Mouse (Mus musculus) heart, embryonic 10.5 days (tissue): Measurements from ENCODE around the gene Rpl7l1. TPM values are rescaled to one million over a fixed set of nuclear protein-coding genes. Genes with fewer than 3 reads are reported as not detected.
"Not testable (repeated sequence)": the region's sequence is repeated elsewhere in the genome, so short reads cannot be mapped to it uniquely, and the experiment has no call there.

Source experiments
- DNase-seq: peaks from one replicate; pipeline ENCODE4 v3.0.0-alpha.2; 2017; ENCODE audit warnings: low spot score
- H3K27ac ChIP-seq: fragments of 300-500 bp; sonication (generic); 2 replicates; pipeline ENCODE4 v1.5.1; 2016; ENCODE audit warnings: mild to moderate bottlenecking
- H3K27me3 ChIP-seq: fragments of 300-500 bp; sonication (generic); 2 replicates; pipeline ENCODE4 v1.6.1; 2016; ENCODE audit warnings: mild to moderate bottlenecking; ENCODE audit not compliant: poor library complexity, insufficient read depth, severe bottlenecking
- H3K36me3 ChIP-seq: fragments of 300-500 bp; sonication (generic); 2 replicates; pipeline ENCODE4 v1.6.1; 2016; ENCODE audit warnings: mild to moderate bottlenecking, moderate library complexity
- H3K4me1 ChIP-seq: fragments of 300-500 bp; sonication (generic); 2 replicates; pipeline ENCODE4 v1.6.1; 2016; ENCODE audit warnings: mild to moderate bottlenecking
- H3K4me3 ChIP-seq: fragments of 300-500 bp; sonication (generic); 2 replicates; pipeline ENCODE4 v1.5.1; 2016; ENCODE audit warnings: mild to moderate bottlenecking, moderate library complexity
- H3K9me3 ChIP-seq: fragments of 300-500 bp; sonication (generic); 2 replicates; pipeline ENCODE4 v1.6.1; 2016; ENCODE audit warnings: mild to moderate bottlenecking, moderate library complexity
- WGBS: fragments of 180-500 bp; shearing (Covaris S2); methylation state at CpG from one replicate; pipeline ENCODE4 v1.1.7; 2016; 5-methylcytosine and 5-hydroxymethylcytosine counted together
- polyA plus RNA-seq: library from polyadenylated mRNA; unstranded; fragments of >200 nt; fragmentation: Nextera tagmentation; extraction: Ambion mirVana; gene quantifications from 2 replicates; pipeline ENCODE4 v1.2.1, GENCODE M21; 2016

Gene Rpl7l1
- polyA plus RNA-seq, 1 experiment from 2014 or later: 184 TPM

GRCm38 (mm10) chr17:46772404-46773277, 9.8 kb downstream of the Rpl7l1 start, which contains the start of gene 2310039H08Rik:
Gene 2310039H08Rik (plus strand): TSS chr17:46772635.
- H3K27ac ChIP-seq: peak within 1 kb of the TSS; percentile 90
- under 1% methylated on average over 50 of the region's 50 CpGs for whole genome bisulfite sequencing
- peaks cover 36% of the 10 kb centered on the region for H3K36me3 ChIP-seq
- DNase-seq: peak; percentile 95
- H3K9me3 ChIP-seq: no peaks in the 10 kb centered on the region
- peak within 1 kb of the TSS; percentile 87 for H3K4me3 ChIP-seq
- peaks cover 21% of the 10 kb centered on the region for H3K4me1 ChIP-seq
- no peaks in the 10 kb centered on the region for H3K27me3 ChIP-seq

GRCm38 (mm10) chr17:46772038-46772403, 10.5 kb downstream of the Rpl7l1 start:
- Histone ChIP-seq H3K4me1 (peaks cover 21% of the 10 kb centered on the region), H3K4me3 (peak overlapping the region; percentile 87), H3K9me3 (no peaks in the 10 kb centered on the region), H3K36me3 (peaks cover 30% of the 10 kb centered on the region), H3K27ac (peak overlapping the region; percentile 90), H3K27me3 (no peaks in the 10 kb centered on the region)
- 10% methylated on average over 5 of the region's 5 CpGs for WGBS
- DNase-seq: no peak

GRCm38 (mm10) chr17:46771616-46772015, 10.9 kb downstream of the Rpl7l1 start:
- 61% methylated on average over 17 of the region's 17 CpGs for WGBS
- H3K4me1 ChIP-seq: peaks cover 21% of the 10 kb centered on the region
- H3K4me3 ChIP-seq: peak overlapping the region; percentile 87
- peak overlapping the region; percentile 90; the same call in 1 of the 2 replicates for H3K27ac ChIP-seq
- DNase-seq: no peak
- no peaks in the 10 kb centered on the region for H3K27me3 ChIP-seq
- no peaks in the 10 kb centered on the region for H3K9me3 ChIP-seq
- peaks cover 26% of the 10 kb centered on the region for H3K36me3 ChIP-seq

- H3K9me3 ChIP-seq: no peaks in the 10 kb centered on the region
- H3K36me3 ChIP-seq: peaks cover 20% of the 10 kb centered on the region
- no peak for DNase-seq
- 80% methylated on average over 4 of the region's 4 CpGs for WGBS
- no peak overlapping the region for H3K27ac ChIP-seq
- peaks cover 21% of the 10 kb centered on the region for H3K4me1 ChIP-seq
- H3K27me3 ChIP-seq: no peaks in the 10 kb centered on the region
- H3K4me3 ChIP-seq: no peak overlapping the region
These were observed 11.4 kb downstream of the Rpl7l1 start for GRCm38 (mm10) chr17:46771025-46771424.

- Histone ChIP-seq H3K4me3 (no peak overlapping the region), H3K36me3 (peaks cover 15% of the 10 kb centered on the region), H3K4me1 (peaks cover 21% of the 10 kb centered on the region), H3K9me3 (no peaks in the 10 kb centered on the region), H3K27ac (no peak overlapping the region), H3K27me3 (no peaks in the 10 kb centered on the region)
- 88% methylated on average over 11 of the region's 11 CpGs for WGBS
- DNase-seq: no peak
These were observed 11.9 kb downstream of the Rpl7l1 start for GRCm38 (mm10) chr17:46770546-46770945.

- no peak overlapping the region for H3K27ac ChIP-seq
- H3K9me3 ChIP-seq: no peaks in the 10 kb centered on the region
- no peaks in the 10 kb centered on the region for H3K36me3 ChIP-seq
- WGBS: 52% methylated on average over 8 of the region's 8 CpGs
- peaks cover 12% of the 10 kb centered on the region for H3K4me1 ChIP-seq
- DNase-seq: no peak
- H3K4me3 ChIP-seq: no peak overlapping the region
- no peaks in the 10 kb centered on the region for H3K27me3 ChIP-seq
These were observed 14.6 kb downstream of the Rpl7l1 start for GRCm38 (mm10) chr17:46767868-46768267.

GRCm38 (mm10) chr17:46764916-46765315, 17.6 kb downstream of the Rpl7l1 start:
- not testable (repeated sequence) for H3K36me3 ChIP-seq, H3K4me3 ChIP-seq, H3K27me3 ChIP-seq, DNase-seq, H3K9me3 ChIP-seq, H3K4me1 ChIP-seq, H3K27ac ChIP-seq
- WGBS: 61% methylated on average over 9 of the region's 9 CpGs

- H3K36me3 ChIP-seq: no peaks in the 10 kb centered on the region
- H3K4me1 ChIP-seq: peaks cover 5% of the 10 kb centered on the region; the same call in 1 of the 2 replicates
- H3K4me3 ChIP-seq: no peak within 1 kb of the TSS
- 72% methylated on average over 2 of the region's 2 CpGs for WGBS
- H3K27me3 ChIP-seq: no peaks in the 10 kb centered on the region
- H3K27ac ChIP-seq: no peak within 1 kb of the TSS
- DNase-seq: no peak
- no peaks in the 10 kb centered on the region for H3K9me3 ChIP-seq
These were observed 18.9 kb downstream of the Rpl7l1 start, which contains the start of gene Ptcra for GRCm38 (mm10) chr17:46763544-46763943. Gene Ptcra (minus strand): TSS chr17:46763712.

- H3K9me3 ChIP-seq: no peaks in the 10 kb centered on the region
- no peak for DNase-seq
- H3K4me3 ChIP-seq: no peak overlapping the region
- H3K4me1 ChIP-seq: peaks cover 3% of the 10 kb centered on the region
- H3K27ac ChIP-seq: no peak overlapping the region
- H3K36me3 ChIP-seq: no peaks in the 10 kb centered on the region
- H3K27me3 ChIP-seq: no peaks in the 10 kb centered on the region
- 72% methylated on average over 12 of the region's 12 CpGs for WGBS
These were observed 23.7 kb downstream of the Rpl7l1 start for GRCm38 (mm10) chr17:46758753-46759152.

- H3K36me3 ChIP-seq: peaks cover 9% of the 10 kb centered on the region
- DNase-seq: peak; percentile 99
- peaks cover 17% of the 10 kb centered on the region for H3K4me1 ChIP-seq
- H3K4me3 ChIP-seq: peak within 1 kb of the TSS; percentile 82
- WGBS: under 1% methylated on average over 58 of the region's 58 CpGs
- no peaks in the 10 kb centered on the region for H3K9me3 ChIP-seq
- H3K27me3 ChIP-seq: no peaks in the 10 kb centered on the region
- H3K27ac ChIP-seq: peak within 1 kb of the TSS; percentile 92
These were observed 30.5 kb downstream of the Rpl7l1 start, which contains the start of gene Cnpy3 for GRCm38 (mm10) chr17:46751794-46752556. Gene Cnpy3 (minus strand): TSS chr17:46752214.

GRCm38 (mm10) chr17:46751056-46751793, 31.2 kb downstream of the Rpl7l1 start:
- Histone ChIP-seq H3K4me3 (peak overlapping the region; percentile 82), H3K27me3 (no peaks in the 10 kb centered on the region), H3K27ac (peak overlapping the region; percentile 92), H3K36me3 (peaks cover 17% of the 10 kb centered on the region), H3K9me3 (no peaks in the 10 kb centered on the region), H3K4me1 (peaks cover 16% of the 10 kb centered on the region)
- peak; percentile 83 for DNase-seq
- WGBS: 33% methylated on average over 16 of the region's 16 CpGs

GRCm38 (mm10) chr17:46750580-46750979, 31.9 kb downstream of the Rpl7l1 start:
- Histone ChIP-seq H3K27me3 (no peaks in the 10 kb centered on the region), H3K36me3 (peaks cover 22% of the 10 kb centered on the region), H3K9me3 (no peaks in the 10 kb centered on the region), H3K27ac (peak overlapping the region; percentile 92; the same call in 1 of the 2 replicates), H3K4me3 (peak overlapping the region; percentile 82), H3K4me1 (peaks cover 14% of the 10 kb centered on the region)
- no peak for DNase-seq
- WGBS: 94% methylated on average over 4 of the region's 4 CpGs
